Mouse (Mus musculus) heart, embryonic 16.5 days (tissue): ENCODE measurements around the gene Wwox. TPM values are rescaled to one million over a fixed set of nuclear protein-coding genes. Genes with fewer than 3 reads are reported as not detected.

Experiments
- ATAC-seq: fragments of 200-750 bp; cut with Nextera tagmentation; replicated peaks from 2 replicates; pipeline ENCODE4 v1.8.0; 2017; ENCODE audit warnings: moderate number of reproducible peaks; ENCODE audit not compliant: insufficient read depth, low FRiP score; ENCODE audit errors: extremely low read depth
- H3K27ac ChIP-seq: fragments of 300-500 bp; sonication (generic); 2 replicates; pipeline ENCODE4 v1.5.1; 2014; ENCODE audit warnings: mild to moderate bottlenecking, low read length, control low read depth, moderate library complexity
- H3K27me3 ChIP-seq: fragments of 300-500 bp; sonication (generic); 2 replicates; pipeline ENCODE4 v1.6.1; 2014; ENCODE audit warnings: low read length, mixed read lengths; ENCODE audit not compliant: control insufficient read depth, insufficient read depth
- H3K36me3 ChIP-seq: fragments of 300-500 bp; sonication (generic); 2 replicates; pipeline ENCODE4 v1.6.1; 2014; ENCODE audit not compliant: control insufficient read depth, insufficient read depth
- H3K4me1 ChIP-seq: fragments of 300-500 bp; sonication (generic); 2 replicates; pipeline ENCODE4 v1.6.1; 2014; ENCODE audit warnings: low read length, mixed read lengths; ENCODE audit not compliant: control insufficient read depth, insufficient read depth
- H3K4me2 ChIP-seq: fragments of 300-500 bp; sonication (generic); 2 replicates; pipeline ENCODE4 v1.6.1; 2014; ENCODE audit warnings: low read depth, mild to moderate bottlenecking, control low read depth, low read length
- H3K4me3 ChIP-seq: fragments of 300-500 bp; sonication (generic); 2 replicates; pipeline ENCODE4 v1.5.1; 2014; ENCODE audit warnings: mild to moderate bottlenecking, control low read depth, low read length
- H3K9ac ChIP-seq: fragments of 300-500 bp; sonication (generic); 2 replicates; pipeline ENCODE4 v1.6.1; 2014; ENCODE audit warnings: low read length, control low read depth
- H3K9me3 ChIP-seq: fragments of 300-500 bp; sonication (generic); replicated peaks from 2 replicates; pipeline ENCODE4 v1.6.1; 2016; ENCODE audit warnings: low read length; ENCODE audit not compliant: control insufficient read depth
- WGBS: fragments of 180-500 bp; shearing (Covaris S2); extraction: QIAGEN DNeasy Blood & Tissue Kit; methylation state at CpG from one replicate; pipeline ENCODE4 v1.1.7; 2014; 5-methylcytosine and 5-hydroxymethylcytosine counted together
- polyA plus RNA-seq: library from polyadenylated mRNA; unstranded; fragments of >200 nt; fragmentation: Nextera tagmentation; extraction: Ambion mirVana; gene quantifications from 2 replicates; pipeline ENCODE4 v1.2.1, GENCODE M21; 2015

Wwox gene
- polyA plus RNA-seq, 1 experiment from 2014 or later, result 12.8 TPM

GRCm38 (mm10) chr8:115362518-115362917 lies 923.1 kb downstream of the Wwox start:
- 57% methylated on average over 7 of the region's 7 CpGs for WGBS
- H3K4me2 ChIP-seq, result no peak overlapping the region
- H3K36me3 ChIP-seq, result no peaks in the 10 kb centered on the region
- ATAC-seq, result no peak
- H3K9me3 ChIP-seq, result no peaks in the 10 kb centered on the region
- no peak overlapping the region for H3K27ac ChIP-seq
- H3K9ac ChIP-seq, result no peak overlapping the region
- H3K4me3 ChIP-seq, result no peak overlapping the region
- no peaks in the 10 kb centered on the region for H3K27me3 ChIP-seq
- H3K4me1 ChIP-seq, result peaks cover 3% of the 10 kb centered on the region; the same call in 1 of the 2 replicates

DNA sequence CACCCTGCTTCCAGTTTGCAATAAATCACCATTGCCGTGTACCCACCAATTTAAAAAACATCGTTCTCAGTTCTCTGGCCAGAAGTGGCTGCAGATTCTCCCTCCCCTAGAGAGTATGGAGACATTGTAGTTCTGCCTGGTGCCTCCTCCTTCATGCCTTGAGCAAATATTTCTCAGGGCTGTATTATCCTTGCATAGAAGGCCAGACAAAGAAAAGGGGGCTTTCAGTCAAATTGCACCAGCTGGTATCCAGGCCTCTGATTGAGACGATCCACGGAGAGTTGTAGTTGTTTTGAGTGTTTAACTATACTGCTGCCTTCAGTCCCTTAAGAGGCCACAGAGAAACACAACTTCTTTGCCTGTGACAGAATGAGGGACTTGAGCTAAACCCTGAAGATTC lies 935.5 kb downstream of the Wwox start:
- peak overlapping the region; percentile 36; the same call in 1 of the 2 replicates for H3K4me2 ChIP-seq
- no peak overlapping the region for H3K9ac ChIP-seq
- no peaks in the 10 kb centered on the region for H3K9me3 ChIP-seq
- H3K36me3 ChIP-seq, result no peaks in the 10 kb centered on the region
- H3K27me3 ChIP-seq, result no peaks in the 10 kb centered on the region
- WGBS, result 29% methylated on average over 4 of the region's 4 CpGs
- H3K4me1 ChIP-seq, result peaks cover 25% of the 10 kb centered on the region
- peak overlapping the region; percentile 69 for H3K27ac ChIP-seq
- no peak overlapping the region for H3K4me3 ChIP-seq
- ATAC-seq, result no peak; the same call in 1 of the 2 replicates

- H3K4me1 ChIP-seq, result peaks cover 25% of the 10 kb centered on the region
- no peaks in the 10 kb centered on the region for H3K27me3 ChIP-seq
- peak; percentile 85 for ATAC-seq
- H3K27ac ChIP-seq, result peak overlapping the region; percentile 69
- H3K36me3 ChIP-seq, result no peaks in the 10 kb centered on the region
- peak overlapping the region; percentile 36; the same call in 1 of the 2 replicates for H3K4me2 ChIP-seq
- no peaks in the 10 kb centered on the region for H3K9me3 ChIP-seq
- H3K4me3 ChIP-seq, result no peak overlapping the region
- WGBS, result 35% methylated on average over 8 of the region's 8 CpGs
- H3K9ac ChIP-seq, result no peak overlapping the region
Measured at GRCm38 (mm10) chr8:115375361-115376047, 936.0 kb downstream of the Wwox start.

DNA sequence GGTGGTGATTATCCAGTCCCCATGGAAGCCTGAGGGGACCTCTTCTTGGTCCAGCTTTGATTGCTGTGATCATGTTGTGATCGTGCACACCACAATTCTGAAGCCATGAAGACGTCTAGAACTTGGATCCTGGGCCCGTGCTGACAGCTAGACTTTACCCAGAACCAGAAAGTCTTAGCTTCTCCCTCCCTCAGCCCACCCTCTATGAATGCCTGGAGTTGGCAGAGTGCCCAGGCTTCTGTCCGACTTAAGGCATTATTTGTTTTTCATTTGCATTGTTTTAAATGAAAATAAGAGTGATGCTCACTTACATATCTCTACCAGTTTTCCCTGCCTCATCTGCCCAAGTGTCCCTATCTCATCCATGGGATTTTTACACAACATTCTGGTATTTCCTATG lies 937.9 kb downstream of the Wwox start:
- Histone ChIP-seq H3K4me3 (no peak overlapping the region), H3K27ac (no peak overlapping the region), H3K9ac (no peak overlapping the region), H3K4me1 (peaks cover 25% of the 10 kb centered on the region), H3K4me2 (no peak overlapping the region), H3K27me3 (no peaks in the 10 kb centered on the region), H3K36me3 (no peaks in the 10 kb centered on the region), H3K9me3 (no peaks in the 10 kb centered on the region)
- WGBS, result 20% methylated on average over 4 of the region's 4 CpGs
- no peak for ATAC-seq

DNA sequence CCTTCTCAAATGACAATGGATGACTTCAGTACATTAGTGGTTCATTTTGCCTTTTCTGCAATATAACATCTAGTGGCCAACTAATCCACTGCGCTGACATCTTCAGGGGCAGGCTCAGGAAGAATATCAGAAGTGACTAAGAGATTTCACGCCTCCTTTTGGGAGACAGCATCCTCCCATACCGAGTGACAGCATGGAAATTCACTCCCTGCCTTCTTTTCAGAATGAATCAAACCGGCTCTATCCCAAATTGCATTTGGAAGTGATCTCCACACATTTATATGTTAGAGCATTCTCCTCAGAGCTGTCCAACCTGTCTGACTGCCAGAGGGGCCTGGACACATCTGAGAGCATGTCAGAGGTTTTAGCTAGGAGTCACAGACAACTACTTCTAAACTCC lies 940.6 kb downstream of the Wwox start:
- H3K4me1 ChIP-seq, result peaks cover 18% of the 10 kb centered on the region
- H3K9ac ChIP-seq, result no peak overlapping the region
- H3K27ac ChIP-seq, result no peak overlapping the region
- H3K9me3 ChIP-seq, result no peaks in the 10 kb centered on the region
- no peak overlapping the region for H3K4me2 ChIP-seq
- no peak for ATAC-seq
- H3K27me3 ChIP-seq, result no peaks in the 10 kb centered on the region
- no peak overlapping the region for H3K4me3 ChIP-seq
- H3K36me3 ChIP-seq, result no peaks in the 10 kb centered on the region
- WGBS, result 60% methylated on average over 4 of the region's 4 CpGs

- Histone ChIP-seq H3K4me1 (no peaks in the 10 kb centered on the region), H3K36me3 (no peaks in the 10 kb centered on the region), H3K4me2 (no peak overlapping the region), H3K9ac (no peak overlapping the region), H3K4me3 (no peak overlapping the region), H3K9me3 (no peaks in the 10 kb centered on the region), H3K27me3 (no peaks in the 10 kb centered on the region), H3K27ac (no peak overlapping the region)
- 78% methylated on average over 5 of the region's 5 CpGs for WGBS
- no peak for ATAC-seq
Measured at GRCm38 (mm10) chr8:115390921-115391504, 951.6 kb downstream of the Wwox start.

DNA sequence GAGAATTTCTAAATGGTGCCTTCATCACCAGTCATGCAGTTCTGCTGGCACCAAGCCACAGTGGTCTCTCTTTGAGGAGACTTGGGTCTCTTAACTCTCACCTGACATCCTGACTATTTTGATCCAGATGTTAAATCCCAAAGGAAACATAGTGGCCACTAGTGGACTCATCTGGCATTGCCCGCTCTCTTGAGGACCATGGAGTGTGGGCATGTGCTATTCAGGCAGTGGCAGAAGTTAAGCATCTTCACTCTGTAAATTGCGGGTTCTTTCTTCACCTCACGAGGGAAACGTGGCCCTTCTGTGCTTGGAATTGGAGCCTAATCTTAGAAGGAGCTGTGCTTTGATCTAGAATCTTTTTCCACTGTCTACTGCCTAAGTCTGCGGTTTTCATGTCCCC lies 956.4 kb downstream of the Wwox start:
- Histone ChIP-seq H3K4me1 (no peaks in the 10 kb centered on the region), H3K27ac (no peak overlapping the region), H3K9me3 (no peaks in the 10 kb centered on the region), H3K4me3 (no peak overlapping the region), H3K27me3 (no peaks in the 10 kb centered on the region), H3K9ac (no peak overlapping the region), H3K36me3 (no peaks in the 10 kb centered on the region), H3K4me2 (no peak overlapping the region)
- ATAC-seq, result no peak
- 69% methylated on average over 5 of the region's 5 CpGs for WGBS

DNA sequence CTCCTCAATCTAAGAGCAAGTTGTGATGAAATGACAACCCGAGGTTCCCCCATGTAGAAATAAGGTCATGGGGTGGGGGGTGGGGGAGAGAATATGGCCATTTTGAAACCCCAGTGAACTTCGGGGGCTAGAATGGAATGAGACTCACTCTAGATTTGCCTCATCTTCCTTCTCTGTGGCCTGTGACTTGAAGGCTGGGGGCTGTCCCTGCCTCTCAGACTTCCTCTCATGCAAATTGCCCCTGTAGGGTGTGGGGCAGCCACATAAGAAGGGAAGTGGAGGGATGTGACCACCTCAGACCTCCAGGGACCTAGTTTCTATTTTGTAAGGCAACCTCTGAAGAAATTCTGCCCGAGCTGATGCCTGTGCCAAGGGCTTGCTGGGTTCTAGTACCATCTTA lies 958.5 kb downstream of the Wwox start:
- 75% methylated on average over 3 of the region's 3 CpGs for WGBS
- ATAC-seq, result no peak
- H3K36me3 ChIP-seq, result no peaks in the 10 kb centered on the region

GRCm38 (mm10) chr8:115400013-115400720 lies 960.7 kb downstream of the Wwox start:
- Histone ChIP-seq H3K4me2 (no peak overlapping the region), H3K36me3 (no peaks in the 10 kb centered on the region), H3K4me3 (no peak overlapping the region), H3K9me3 (no peaks in the 10 kb centered on the region), H3K27ac (no peak overlapping the region), H3K27me3 (no peaks in the 10 kb centered on the region), H3K9ac (no peak overlapping the region), H3K4me1 (no peaks in the 10 kb centered on the region)
- WGBS, result 59% methylated on average over 15 of the region's 15 CpGs
- peak; percentile 67 for ATAC-seq

More for the DNA sequence above, 958.5 kb downstream of the Wwox start:
- Histone ChIP-seq H3K27me3 (no peaks in the 10 kb centered on the region), H3K4me2 (no peak overlapping the region), H3K4me3 (no peak overlapping the region), H3K9ac (no peak overlapping the region), H3K27ac (no peak overlapping the region), H3K4me1 (no peaks in the 10 kb centered on the region), H3K9me3 (no peaks in the 10 kb centered on the region)
